Mouse (Mus musculus) lung, embryonic 16.5 days (tissue): ENCODE data around the gene Nup160. TPM values are rescaled to one million over a fixed set of nuclear protein-coding genes. Genes with fewer than 3 reads are reported as not detected.

Source experiments
- ATAC-seq: fragments of 200-750 bp; cut with Nextera tagmentation; 2 replicates; pipeline ENCODE4 v1.8.0; 2017; ENCODE audit warnings: low read depth, mild to moderate bottlenecking, moderate library complexity
- H3K27ac ChIP-seq: fragments of 300-500 bp; sonication (generic); 2 replicates; pipeline ENCODE4 v1.5.1; 2014; ENCODE audit warnings: mild to moderate bottlenecking, control low read depth, low read length
- H3K27me3 ChIP-seq: fragments of 300-500 bp; sonication (generic); 2 replicates; pipeline ENCODE4 v1.6.1; 2014; ENCODE audit warnings: low read depth, low read length, mixed read lengths; ENCODE audit not compliant: control insufficient read depth, insufficient read depth
- H3K36me3 ChIP-seq: fragments of 300-500 bp; sonication (generic); 2 replicates; pipeline ENCODE4 v1.6.1; 2014; ENCODE audit warnings: low read length; ENCODE audit not compliant: control insufficient read depth, insufficient read depth
- H3K4me1 ChIP-seq: fragments of 300-500 bp; sonication (generic); replicated peaks from 2 replicates; pipeline ENCODE4 v1.6.1; 2014; ENCODE audit warnings: low read length, mixed read lengths; ENCODE audit not compliant: control insufficient read depth, insufficient read depth
- H3K4me2 ChIP-seq: fragments of 300-500 bp; sonication (generic); 2 replicates; pipeline ENCODE4 v1.6.1; 2014; ENCODE audit warnings: low read depth, low read length, control low read depth
- H3K4me3 ChIP-seq: fragments of 300-500 bp; sonication (generic); 2 replicates; pipeline ENCODE4 v1.5.1; 2014; ENCODE audit warnings: mild to moderate bottlenecking, low read length, control low read depth
- H3K9ac ChIP-seq: fragments of 300-500 bp; sonication (generic); 2 replicates; pipeline ENCODE4 v1.6.1; 2014; ENCODE audit warnings: low read length, control low read depth
- H3K9me3 ChIP-seq: fragments of 300-500 bp; sonication (generic); 2 replicates; pipeline ENCODE4 v1.6.1; 2016; ENCODE audit warnings: low read length; ENCODE audit not compliant: control insufficient read depth
- WGBS: fragments of 180-500 bp; shearing (Covaris S2); extraction: QIAGEN DNeasy Blood & Tissue Kit; methylation state at CpG from one replicate; pipeline ENCODE4 v1.1.7; 2014; 5-methylcytosine and 5-hydroxymethylcytosine counted together
- polyA plus RNA-seq: library from polyadenylated mRNA; unstranded; fragments of >200 nt; fragmentation: Nextera tagmentation; extraction: Ambion mirVana; gene quantifications from 2 replicates; pipeline ENCODE4 v1.2.1, GENCODE M21; 2015

The Nup160 gene
- polyA plus RNA-seq, 1 experiment from 2014 or later = 43.7 TPM

DNA sequence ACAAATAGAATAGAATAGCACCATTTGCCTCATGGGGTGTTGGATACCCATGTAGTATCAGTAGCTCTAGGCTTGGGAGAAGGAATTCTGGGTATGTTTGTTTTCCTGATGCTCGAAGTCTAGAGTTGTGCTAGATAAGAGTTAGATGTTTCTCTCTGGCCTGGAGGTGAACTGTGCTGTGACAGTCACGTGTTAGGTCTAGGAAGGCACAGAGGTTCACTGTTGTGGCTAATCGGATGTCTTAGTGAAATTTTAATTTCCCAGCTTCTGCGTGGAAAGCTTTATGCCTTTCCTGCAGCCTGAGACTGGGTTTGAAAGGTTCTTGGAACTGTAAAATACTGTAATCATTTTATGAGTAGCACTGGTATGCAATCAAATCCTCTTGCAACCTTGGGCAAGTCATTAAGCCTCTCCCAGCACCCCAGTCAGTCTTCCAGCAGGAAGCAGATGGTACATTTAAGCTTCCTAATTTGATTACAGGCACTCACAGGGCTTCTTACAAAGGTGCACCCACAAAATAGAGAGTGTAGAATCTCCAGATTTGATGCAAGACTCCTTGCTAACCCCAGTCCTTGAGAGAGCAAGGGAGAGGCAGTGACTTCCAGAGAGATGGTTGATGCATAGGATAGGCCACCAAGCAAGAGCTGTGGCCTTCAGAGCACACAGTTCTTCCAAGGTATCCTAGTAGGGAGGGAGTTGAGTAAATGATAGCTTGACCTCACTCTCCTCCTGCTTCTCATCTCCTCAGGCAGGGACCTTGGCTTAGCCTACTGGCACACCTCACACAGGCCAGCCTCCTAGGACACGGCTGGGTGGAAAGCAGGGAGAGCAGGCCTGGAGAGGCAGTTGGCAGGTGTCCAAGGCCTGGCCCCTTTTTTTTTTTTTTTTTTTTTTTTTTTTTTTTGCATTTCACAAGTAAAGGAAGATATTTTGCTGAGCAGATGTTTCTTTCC, 37.0 kb upstream of the Nup160 start:
- H3K4me1 ChIP-seq = peaks cover 16% of the 10 kb centered on the region
- no peak overlapping the region for H3K4me3 ChIP-seq
- H3K36me3 ChIP-seq = no peaks in the 10 kb centered on the region
- no peaks in the 10 kb centered on the region for H3K9me3 ChIP-seq
- 34% methylated on average over 5 of the region's 5 CpGs for WGBS
- no peak overlapping the region for H3K9ac ChIP-seq
- ATAC-seq = peak; percentile 75
- H3K4me2 ChIP-seq = no peak overlapping the region
- H3K27me3 ChIP-seq = no peaks in the 10 kb centered on the region
- H3K27ac ChIP-seq = no peak overlapping the region; the same call in 1 of the 2 replicates

DNA sequence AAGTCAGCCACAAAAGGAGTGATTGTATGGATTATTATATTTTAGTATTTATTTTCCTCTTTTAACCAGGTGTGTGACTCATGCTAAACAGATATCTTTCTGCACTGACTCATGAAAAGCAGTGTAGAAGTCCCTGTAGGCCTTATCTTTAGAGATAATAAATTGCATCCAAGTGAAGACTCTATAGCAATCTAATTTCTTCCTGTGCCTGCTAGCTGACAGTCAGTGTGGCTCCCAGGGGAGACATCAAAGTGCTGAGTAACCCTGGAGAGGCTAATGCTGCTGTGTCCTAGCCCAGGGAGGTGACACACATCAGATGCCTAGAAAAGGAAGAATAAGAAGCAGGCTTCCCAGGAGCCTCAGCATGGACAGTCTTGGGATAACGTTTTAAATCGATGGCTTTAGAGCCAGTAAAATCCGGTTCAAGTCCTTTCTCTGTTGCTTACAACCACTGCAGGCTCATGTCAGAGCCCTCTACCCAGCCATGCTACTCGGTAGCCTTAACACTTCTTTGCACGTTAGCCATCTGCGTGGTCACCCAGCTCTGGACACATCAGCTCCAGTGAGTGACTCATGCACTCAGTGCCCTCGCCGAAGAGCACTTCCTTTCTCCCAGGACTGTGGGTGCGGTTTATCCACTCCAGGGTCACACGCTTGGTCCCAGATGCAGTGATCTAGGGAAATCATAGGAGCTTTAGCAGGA, 35.9 kb upstream of the Nup160 start:
- Histone ChIP-seq H3K27me3 (no peaks in the 10 kb centered on the region), H3K9ac (no peak overlapping the region), H3K4me1 (peaks cover 12% of the 10 kb centered on the region), H3K9me3 (no peaks in the 10 kb centered on the region), H3K4me2 (no peak overlapping the region), H3K4me3 (no peak overlapping the region), H3K36me3 (no peaks in the 10 kb centered on the region), H3K27ac (no peak overlapping the region)
- ATAC-seq = no peak
- WGBS = 64% methylated on average over 10 of the region's 10 CpGs

DNA sequence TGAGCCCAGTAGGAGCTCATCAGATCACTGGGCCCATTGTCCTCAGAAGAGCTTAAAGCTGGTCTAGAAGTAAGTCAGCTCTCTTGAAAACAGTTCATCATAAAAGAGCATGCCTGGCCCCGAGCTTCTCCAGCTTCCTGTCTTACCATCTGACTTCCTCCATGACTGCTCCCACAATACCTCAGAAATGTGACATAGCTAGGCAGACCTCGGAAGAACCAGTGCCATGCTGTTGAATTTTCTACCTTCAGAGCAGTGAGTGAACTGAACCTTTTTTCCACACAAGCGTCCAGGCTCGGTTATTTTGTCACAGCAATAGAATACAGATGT, 35.3 kb upstream of the Nup160 start:
- Histone ChIP-seq H3K4me1 (peaks cover 12% of the 10 kb centered on the region), H3K4me2 (no peak overlapping the region), H3K27me3 (no peaks in the 10 kb centered on the region), H3K9me3 (no peaks in the 10 kb centered on the region), H3K36me3 (no peaks in the 10 kb centered on the region), H3K27ac (no peak overlapping the region), H3K4me3 (no peak overlapping the region), H3K9ac (no peak overlapping the region)
- 78% methylated on average over 4 of the region's 4 CpGs for WGBS
- no peak for ATAC-seq

DNA sequence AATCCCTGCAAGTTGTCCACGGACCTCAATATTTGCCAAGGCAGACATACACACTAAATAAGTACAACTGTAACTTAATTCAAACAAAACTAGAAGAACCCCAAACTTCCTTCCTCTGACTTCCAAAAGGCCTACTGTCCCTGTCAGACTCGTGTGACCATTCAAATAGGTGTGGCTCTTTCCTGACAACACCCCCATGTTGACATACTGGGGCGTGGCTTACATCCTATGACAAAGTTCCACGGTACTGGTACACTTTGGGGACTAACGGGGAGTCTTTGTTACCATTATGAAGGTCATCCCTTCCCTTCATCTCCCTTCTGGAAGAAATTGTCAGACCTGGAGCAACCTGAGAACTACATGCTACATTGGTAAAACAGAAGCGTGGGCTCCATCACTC, 29.9 kb upstream of the Nup160 start:
- Histone ChIP-seq H3K4me1 (no peaks in the 10 kb centered on the region), H3K9ac (no peak overlapping the region), H3K4me2 (no peak overlapping the region), H3K9me3 (no peaks in the 10 kb centered on the region), H3K4me3 (no peak overlapping the region), H3K27me3 (no peaks in the 10 kb centered on the region), H3K36me3 (no peaks in the 10 kb centered on the region), H3K27ac (no peak overlapping the region)
- no peak for ATAC-seq
- 56% methylated on average over 6 of the region's 6 CpGs for WGBS

DNA sequence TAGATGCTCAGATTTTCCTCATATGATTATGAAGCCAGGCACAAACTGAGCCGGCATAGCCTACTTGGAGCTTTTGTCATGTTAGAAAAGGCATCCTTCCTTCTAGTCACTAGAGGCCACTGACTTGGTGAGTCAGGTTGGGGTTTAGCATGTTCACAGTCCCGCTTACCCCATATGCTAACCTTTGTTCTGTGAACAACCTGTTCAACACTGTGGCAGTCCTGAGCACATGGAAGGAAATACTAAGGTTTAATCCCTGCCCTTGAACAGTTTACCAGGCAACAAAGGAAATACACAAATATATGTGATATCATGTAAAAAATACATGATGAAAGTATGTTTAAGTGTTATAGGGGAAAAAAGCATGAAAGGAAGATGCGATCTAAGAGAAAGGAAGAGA, 27.6 kb upstream of the Nup160 start:
- no peak overlapping the region for H3K27ac ChIP-seq
- H3K9ac ChIP-seq = no peak overlapping the region
- no peaks in the 10 kb centered on the region for H3K4me1 ChIP-seq
- no peaks in the 10 kb centered on the region for H3K36me3 ChIP-seq
- no peaks in the 10 kb centered on the region for H3K27me3 ChIP-seq
- H3K4me2 ChIP-seq = no peak overlapping the region
- no peaks in the 10 kb centered on the region for H3K9me3 ChIP-seq
- no peak for ATAC-seq
- H3K4me3 ChIP-seq = no peak overlapping the region
- 85% methylated on average over 3 of the region's 3 CpGs for WGBS

GRCm38 (mm10) chr2:90649965-90650364, 27.1 kb upstream of the Nup160 start:
- H3K27ac ChIP-seq = no peak overlapping the region
- no peak for ATAC-seq
- H3K36me3 ChIP-seq = no peaks in the 10 kb centered on the region
- no peaks in the 10 kb centered on the region for H3K4me1 ChIP-seq
- H3K4me2 ChIP-seq = no peak overlapping the region
- no peak overlapping the region for H3K9ac ChIP-seq
- 58% methylated on average over 4 of the region's 4 CpGs for WGBS
- H3K27me3 ChIP-seq = no peaks in the 10 kb centered on the region
- no peak overlapping the region for H3K4me3 ChIP-seq
- no peaks in the 10 kb centered on the region for H3K9me3 ChIP-seq

GRCm38 (mm10) chr2:90652101-90652500, 24.9 kb upstream of the Nup160 start:
- 0 out of 2 replicates have a peak, but pooled peaks cover 2% of the 10 kb centered on the region for H3K4me1 ChIP-seq
- H3K4me3 ChIP-seq = no peak overlapping the region
- H3K9ac ChIP-seq = no peak overlapping the region
- H3K27me3 ChIP-seq = no peaks in the 10 kb centered on the region
- no peak overlapping the region for H3K4me2 ChIP-seq
- H3K9me3 ChIP-seq = no peaks in the 10 kb centered on the region
- no peaks in the 10 kb centered on the region for H3K36me3 ChIP-seq
- no peak overlapping the region for H3K27ac ChIP-seq
- 57% methylated on average over 8 of the region's 10 CpGs for WGBS
- peak; percentile 83 for ATAC-seq

GRCm38 (mm10) chr2:90652993-90653392, 24.0 kb upstream of the Nup160 start:
- no peak overlapping the region for H3K4me3 ChIP-seq
- 49% methylated on average over 4 of the region's 4 CpGs for WGBS
- H3K27me3 ChIP-seq = no peaks in the 10 kb centered on the region
- H3K27ac ChIP-seq = no peak overlapping the region
- no peaks in the 10 kb centered on the region for H3K36me3 ChIP-seq
- H3K9ac ChIP-seq = no peak overlapping the region
- no peaks in the 10 kb centered on the region for H3K9me3 ChIP-seq
- no peak for ATAC-seq
- no peak overlapping the region for H3K4me2 ChIP-seq
- 0 out of 2 replicates have a peak, but pooled peaks cover 2% of the 10 kb centered on the region for H3K4me1 ChIP-seq

DNA sequence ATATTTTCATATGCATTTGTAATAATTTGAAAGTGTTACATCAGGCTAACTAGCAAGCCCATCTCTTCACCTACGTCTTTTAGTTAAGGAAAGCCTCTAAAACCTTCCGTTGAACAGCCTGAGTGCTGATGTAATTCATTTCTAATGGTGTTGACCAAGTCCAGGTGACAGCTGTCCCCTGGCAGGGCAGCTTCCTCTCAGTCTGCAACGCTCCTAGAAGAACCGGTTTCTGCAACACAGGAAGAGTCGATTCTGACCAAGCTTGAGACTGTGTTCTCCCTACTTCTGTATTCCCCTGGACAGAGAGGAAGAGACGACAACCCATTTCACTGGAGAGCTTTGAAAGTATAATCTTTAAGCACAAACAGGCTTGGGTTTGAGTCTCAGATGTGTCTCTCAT, 21.6 kb upstream of the Nup160 start:
- Histone ChIP-seq H3K4me2 (no peak overlapping the region), H3K27me3 (no peaks in the 10 kb centered on the region), H3K4me3 (no peak overlapping the region), H3K36me3 (no peaks in the 10 kb centered on the region), H3K4me1 (0 out of 2 replicates have a peak, but pooled peaks cover 2% of the 10 kb centered on the region), H3K9ac (no peak overlapping the region), H3K9me3 (no peaks in the 10 kb centered on the region), H3K27ac (no peak overlapping the region)
- WGBS = 39% methylated on average over 6 of the region's 6 CpGs
- ATAC-seq = no peak
